Mouse (Mus musculus): ENCODE results near the gene Rin1.
"Not testable (repeated sequence)": the region's sequence is repeated elsewhere in the genome, so short reads cannot be mapped to it uniquely, and the experiment has no call there.

Gene Rin1

DNA sequence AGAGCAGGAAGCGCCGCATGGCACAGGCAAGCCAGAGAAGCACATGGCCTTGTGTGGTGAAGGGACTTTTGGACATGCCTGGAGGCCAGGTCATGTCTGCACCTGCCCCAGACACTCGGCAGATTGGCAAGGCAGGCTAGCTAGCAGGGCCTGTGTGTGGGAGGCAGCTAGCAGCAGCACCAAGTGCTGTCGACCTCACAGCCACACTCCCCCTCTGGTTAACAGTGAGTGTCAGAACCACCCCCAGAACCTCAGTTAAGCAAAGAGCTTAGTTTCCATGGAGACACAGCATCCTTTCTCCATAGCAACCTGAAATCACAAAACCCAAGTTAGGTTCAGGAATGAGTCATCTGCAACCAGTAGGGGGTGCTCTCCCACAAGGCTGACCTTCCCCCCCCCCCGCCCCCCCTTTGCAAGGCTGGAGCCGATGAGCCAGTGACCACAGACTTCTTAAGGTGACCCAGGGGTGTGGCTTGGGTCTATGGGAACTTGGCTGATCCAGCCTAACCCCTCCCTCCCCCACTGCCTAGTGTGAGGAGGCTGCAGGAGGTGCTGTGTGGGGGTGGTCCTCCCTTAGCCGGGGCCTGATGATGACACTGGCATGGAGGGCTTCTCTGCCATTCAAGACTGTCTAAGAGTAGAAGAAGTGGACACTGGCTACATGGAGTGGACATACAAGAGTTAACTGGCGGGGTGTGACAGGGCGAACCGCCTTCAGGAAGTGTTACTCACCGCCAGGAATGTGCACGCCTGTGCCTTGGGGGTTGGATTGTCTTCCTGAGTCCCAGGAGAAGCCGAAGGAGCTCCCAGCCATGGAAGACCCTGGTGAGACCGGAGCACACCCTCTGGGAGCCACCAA is at the start of gene Rin1:
Rin1 (plus strand) TSS at position 435 of the 859 bp plus-strand sequence.
- no peak for DNase-seq (ENCODE audit: low spot score)

DNA sequence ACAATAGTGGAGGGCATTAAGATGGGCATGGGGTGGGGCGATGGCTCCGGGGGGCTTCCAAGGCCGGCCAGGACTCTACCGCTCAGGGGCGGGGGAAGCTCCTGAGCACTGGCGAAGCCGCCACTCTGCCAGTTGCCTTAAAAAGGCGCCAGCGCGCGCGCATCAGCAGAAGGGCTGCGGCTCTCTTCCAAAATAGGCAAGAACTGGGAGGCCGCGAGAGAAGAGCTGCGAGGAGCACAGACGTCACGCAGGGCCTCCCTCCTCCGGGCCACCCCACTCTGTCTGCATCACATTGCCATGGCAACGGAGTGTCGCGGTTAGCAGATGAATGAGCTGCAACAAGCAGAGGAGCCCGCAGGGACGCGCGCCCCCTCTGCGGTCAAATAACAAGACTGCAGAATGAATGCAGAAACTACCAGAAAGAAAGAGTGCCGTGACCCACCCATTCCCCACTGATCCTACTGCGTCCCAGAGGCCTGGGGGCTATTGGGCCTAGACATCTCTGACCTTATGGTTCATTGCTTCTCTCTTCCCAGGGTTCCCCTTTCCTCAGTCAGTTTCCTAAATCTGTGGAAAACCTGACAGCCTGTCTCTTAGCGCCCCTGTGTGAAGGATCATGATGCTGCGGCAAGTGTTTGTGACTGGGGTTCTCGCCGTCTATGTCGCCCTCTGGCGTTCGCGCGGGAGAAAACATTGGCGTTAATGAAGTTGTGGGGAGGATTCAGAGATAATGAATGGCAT is 48.4 kb upstream of the Rin1 start:
- DNase-seq (ENCODE audit: low spot score), result peak; percentile 46

DNA sequence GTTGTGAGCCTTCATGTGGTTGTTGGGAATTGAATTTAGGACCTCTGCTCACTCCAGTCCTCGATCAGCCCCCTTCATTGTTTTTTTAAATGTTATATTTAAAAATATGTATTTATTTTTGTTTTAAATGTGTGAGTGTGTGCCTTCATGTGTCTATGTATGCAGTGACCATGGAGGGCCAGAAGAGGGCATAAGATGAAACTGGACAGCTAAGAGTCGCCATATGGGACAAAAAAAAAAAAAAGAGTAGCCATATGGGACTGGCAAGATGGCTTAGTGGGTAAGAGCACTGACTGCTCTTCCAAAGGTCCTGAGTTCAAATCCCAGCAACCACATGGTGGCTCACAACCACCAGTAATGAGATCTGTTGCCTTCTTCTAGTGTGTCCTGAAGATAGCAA is 46.6 kb upstream of the Rin1 start:
- not testable (repeated sequence) for DNase-seq (ENCODE audit: low spot score)

GRCm38 (mm10) chr19:5004925-5005324 is 45.4 kb upstream of the Rin1 start:
- no peak for DNase-seq (ENCODE audit: low spot score)

DNA sequence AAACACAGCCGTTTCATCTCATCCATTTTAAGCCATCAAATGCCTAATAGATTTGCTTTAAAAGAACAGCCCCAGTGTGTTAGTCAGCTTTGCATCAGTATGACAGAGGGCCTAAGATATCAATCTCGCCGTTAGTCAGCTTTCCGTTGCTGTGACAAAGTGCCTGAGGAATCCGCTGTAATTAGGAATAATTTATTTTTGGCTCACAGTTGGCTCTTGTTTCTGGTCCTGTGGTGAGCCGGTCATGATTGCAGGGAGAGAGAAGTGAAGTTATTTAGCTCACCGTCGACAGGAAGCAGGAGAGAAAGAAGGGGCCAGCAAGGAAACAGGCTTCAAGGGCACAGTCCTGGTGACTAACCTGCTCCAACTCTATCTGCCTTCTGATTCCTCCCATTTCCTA is 37.1 kb upstream of the Rin1 start:
- no peak for DNase-seq (ENCODE audit: low spot score)

- no peak for DNase-seq (ENCODE audit: low spot score)
Observed at GRCm38 (mm10) chr19:5014961-5015398, 35.3 kb upstream of the Rin1 start.

- no peak for DNase-seq (ENCODE audit: low spot score)
Observed at GRCm38 (mm10) chr19:5016221-5016742, 34.0 kb upstream of the Rin1 start.

DNA sequence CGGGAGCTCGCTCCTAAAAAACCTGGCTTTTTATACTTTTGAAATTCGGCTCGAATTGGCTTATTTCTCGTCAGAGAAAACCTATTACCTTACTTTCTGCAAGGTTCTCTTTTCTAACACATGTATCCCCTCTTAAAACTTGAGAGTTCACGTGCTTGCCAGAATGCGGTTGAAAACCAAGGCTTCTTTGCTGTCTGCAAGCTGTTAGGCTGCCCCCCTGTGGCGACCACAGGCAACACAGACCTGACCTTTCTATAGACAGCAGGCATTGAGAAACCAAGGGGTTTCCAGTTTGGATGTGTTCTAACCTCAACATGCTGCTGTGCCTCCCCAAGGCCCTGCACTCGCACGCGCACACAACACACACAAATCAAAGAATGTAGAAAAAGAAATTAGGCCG is 33.5 kb upstream of the Rin1 start:
- DNase-seq (ENCODE audit: low spot score), result no peak

GRCm38 (mm10) chr19:5017611-5018010 is 32.7 kb upstream of the Rin1 start:
- DNase-seq (ENCODE audit: low spot score), result no peak

GRCm38 (mm10) chr19:5018191-5018590 is 32.1 kb upstream of the Rin1 start:
- DNase-seq (ENCODE audit: low spot score), result no peak

DNA sequence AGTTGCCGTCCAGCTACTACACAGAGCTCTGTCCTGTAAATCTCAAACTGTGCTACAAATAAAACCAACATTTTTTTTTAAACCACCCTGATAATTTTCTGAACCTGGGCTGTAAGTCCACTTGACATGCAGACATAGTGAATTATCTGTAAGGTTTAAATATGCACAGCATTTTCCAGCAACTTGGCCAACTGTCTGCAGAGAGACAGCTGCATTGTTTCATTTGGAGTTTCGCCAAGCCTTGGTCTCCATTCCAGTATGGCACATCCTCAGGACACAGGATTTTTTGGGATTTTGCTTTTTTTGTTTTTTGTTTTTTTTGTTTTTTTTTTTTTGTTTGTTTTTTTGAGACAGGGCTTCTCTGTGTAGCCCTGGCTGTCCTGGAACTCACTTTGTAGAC is 28.9 kb upstream of the Rin1 start:
- no peak for DNase-seq (ENCODE audit: low spot score)

GRCm38 (mm10) chr19:5023621-5024479 is 26.4 kb upstream of the Rin1 start, which contains the start of gene Slc29a2:
Gene Slc29a2 (plus strand): TSS chr19:5023860.
- peak; percentile 79 for DNase-seq (ENCODE audit: low spot score)

DNA sequence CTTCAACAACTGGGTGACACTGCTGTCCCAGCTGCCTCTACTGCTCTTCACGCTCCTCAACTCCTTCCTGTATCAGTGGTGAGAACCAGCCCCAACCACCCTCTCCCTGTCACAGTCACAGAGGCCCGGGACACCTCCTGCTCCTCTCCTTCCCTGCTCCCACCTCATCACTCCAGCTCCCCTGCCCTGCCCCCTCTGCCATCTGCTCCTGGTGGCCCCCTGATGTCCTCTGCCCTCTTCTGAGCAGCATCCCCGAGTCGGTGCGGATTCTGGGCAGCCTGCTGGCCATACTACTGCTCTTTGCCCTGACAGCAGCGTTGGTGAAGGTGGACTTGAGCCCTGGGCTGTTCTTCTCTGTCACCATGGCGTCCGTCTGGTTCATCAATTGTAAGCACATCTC is 24.2 kb upstream of the Rin1 start:
- DNase-seq (ENCODE audit: low spot score), result no peak

DNA sequence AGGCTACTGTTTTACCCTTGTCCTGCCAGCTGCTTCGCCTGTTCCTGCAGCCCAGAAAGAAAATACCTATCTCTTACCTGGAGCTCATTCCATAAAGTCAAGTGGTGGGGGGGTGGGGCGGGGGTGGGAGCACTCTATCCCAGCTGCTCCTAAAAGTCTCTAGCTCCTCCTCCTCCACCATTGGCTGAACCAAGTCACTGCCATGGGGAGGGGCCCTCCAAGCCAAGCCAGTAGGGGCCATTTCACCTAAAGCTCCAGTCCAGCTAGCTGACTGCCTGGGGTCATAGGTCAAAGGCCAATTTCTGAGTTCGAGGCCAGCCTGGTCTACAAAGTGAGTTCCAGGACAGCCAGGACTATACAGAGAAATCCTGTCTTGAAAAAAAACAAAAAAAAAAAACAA is 17.6 kb upstream of the Rin1 start:
- no peak for DNase-seq (ENCODE audit: low spot score)

- DNase-seq (ENCODE audit: low spot score), result no peak
Observed at GRCm38 (mm10) chr19:5036577-5036976, 13.7 kb upstream of the Rin1 start.

DNA sequence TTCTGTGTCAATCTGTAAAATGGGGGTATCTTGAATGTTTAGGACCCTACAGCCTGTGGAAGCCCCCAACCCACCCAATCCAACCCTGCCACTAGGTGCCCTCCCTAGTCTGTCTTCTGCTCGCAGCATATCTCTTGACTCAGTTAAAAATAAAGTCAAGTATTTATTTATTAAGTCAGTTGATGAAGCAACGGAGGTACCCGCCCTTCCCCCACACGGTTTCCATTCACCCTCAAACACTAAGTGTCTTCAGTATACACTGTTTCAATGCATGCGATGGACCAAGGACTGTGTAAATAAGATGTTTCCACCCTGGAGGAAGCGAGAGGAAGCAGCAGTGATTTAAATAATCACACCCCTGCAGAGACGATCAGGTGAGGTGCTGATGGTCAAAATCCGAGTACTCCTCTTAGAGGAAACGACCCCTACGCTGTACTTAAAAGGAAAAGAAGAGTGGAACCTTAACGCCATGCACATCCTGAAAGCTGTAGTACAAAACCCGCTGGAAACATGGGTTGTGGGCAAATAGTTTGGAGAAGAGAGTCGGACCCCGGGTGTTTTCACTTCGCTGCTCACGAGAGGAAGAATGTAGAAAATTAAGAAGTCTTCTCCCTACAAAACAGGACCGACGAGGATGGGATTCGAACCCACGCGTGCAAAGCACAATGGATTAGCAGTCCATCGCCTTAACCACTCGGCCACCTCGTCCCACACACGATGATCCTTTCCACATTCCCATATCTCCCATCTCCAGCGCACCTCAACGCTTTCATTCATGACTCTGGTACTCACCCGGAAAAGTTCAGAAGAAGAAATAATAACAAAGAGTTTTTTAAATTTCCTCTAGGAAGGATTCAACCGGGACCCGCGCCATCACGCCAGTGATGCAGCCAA is 12.4 kb upstream of the Rin1 start:
- no peak for DNase-seq (ENCODE audit: low spot score)

DNA sequence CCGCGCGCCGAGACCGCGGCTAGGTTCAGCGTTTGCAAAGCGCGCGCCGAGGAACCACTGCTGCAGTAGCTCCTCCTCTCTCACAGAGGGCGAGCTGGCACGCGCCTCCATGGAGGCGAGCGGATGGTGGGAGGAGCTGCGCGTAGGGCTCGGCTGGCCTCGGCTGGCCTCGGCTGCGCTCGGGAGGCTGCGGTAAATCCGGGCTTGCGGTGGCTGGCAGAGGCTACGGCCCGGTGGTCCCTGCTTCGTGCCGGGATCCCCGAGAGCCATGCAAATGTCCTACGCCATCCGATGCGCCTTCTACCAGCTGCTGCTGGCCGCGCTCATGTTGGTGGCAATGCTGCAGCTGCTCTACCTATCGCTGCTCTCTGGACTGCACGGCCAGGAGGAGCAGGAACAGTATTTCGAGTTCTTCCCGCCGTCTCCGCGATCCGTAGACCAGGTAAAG is 11.5 kb upstream of the Rin1 start, which contains the start of the genes B4gat1 and AC124502.3:
B4gat1 (plus strand) TSS at position 118 of the 448 bp plus-strand sequence.
AC124502.3 (plus strand) TSS at position 183 of the 448 bp plus-strand sequence.
- DNase-seq (ENCODE audit: low spot score), result no peak

- no peak for DNase-seq (ENCODE audit: low spot score)
Observed at GRCm38 (mm10) chr19:5039301-5040114, 10.8 kb upstream of the Rin1 start.

GRCm38 (mm10) chr19:5040862-5041523 is 9.3 kb upstream of the Rin1 start, which contains the start of gene Brms1:
Gene Brms1 (plus strand): TSS chr19:5041354.
- peak; percentile 77 for DNase-seq (ENCODE audit: low spot score)
